Mouse (Mus musculus) ES-Bruce4 (cell line): Measurements from ENCODE around the gene Otop2.

Experiments used
- CTCF ChIP-seq: IDR thresholded peaks from one replicate; pipeline ENCODE4 v1.8.1; 2011; ENCODE audit warnings: low read depth, low read length
- POLR2A ChIP-seq: IDR thresholded peaks from one replicate; pipeline ENCODE4 v1.8.1; 2011; ENCODE audit warnings: low read length; ENCODE audit not compliant: insufficient read depth

DNA sequence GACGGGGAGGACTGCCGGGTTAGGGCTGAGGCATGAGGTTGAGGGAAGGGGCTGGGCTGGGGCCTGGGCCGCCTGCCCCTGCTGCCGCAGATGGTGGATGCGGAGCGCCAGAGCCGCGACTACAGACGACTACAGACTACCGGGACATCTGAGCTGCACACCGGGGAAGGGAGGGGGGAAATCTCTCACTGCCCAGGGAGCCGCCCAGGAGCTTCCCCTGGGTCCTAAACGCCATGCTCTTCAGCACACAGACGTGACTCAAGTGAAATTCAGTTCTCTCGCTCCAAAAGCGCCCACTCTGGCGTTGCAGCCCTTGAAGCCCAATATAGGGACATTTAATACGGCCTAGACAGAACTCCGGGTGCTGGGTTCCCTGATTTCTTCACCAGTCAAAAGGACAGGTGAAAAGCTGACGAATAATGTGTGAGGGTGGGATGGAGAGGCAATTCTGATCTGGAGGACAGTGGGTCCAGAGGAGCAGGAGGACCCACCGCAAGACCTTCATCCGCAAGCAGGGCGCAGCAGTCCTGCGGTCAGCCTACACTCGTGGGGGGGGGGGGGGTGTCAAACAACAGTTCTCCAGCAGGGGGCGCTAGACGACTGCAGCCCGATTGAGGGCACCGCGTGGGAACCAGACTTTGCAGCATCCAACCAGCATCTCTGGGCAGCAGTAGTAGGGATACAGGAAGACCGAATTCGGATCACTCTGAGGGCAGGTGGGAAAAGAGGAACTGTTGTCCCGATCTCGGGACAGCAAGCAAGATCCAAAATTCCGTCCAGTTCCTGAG lies 15.1 kb downstream of the Otop2 start, which contains the start of gene Ush1g:
- TF ChIP-seq POLR2A = no peak
- peak; percentile 78 for TF ChIP-seq CTCF
